Mouse (Mus musculus) megakaryocyte, adult 5-6 weeks (primary cell): ENCODE data around the gene Fhit. TPM values are rescaled to one million over a fixed set of nuclear protein-coding genes. Genes with fewer than 3 reads are reported as not detected.

Experiments used
- ATAC-seq: 2 replicates; pipeline ENCODE4 v1.8.0; 2016; ENCODE audit warnings: mild to moderate bottlenecking, inconsistent platforms; ENCODE audit not compliant: poor library complexity, severe bottlenecking
- total RNA-seq, 2 experiments: library from RNA; stranded (forward) in 1 of 2; stranded (reverse) in 1 of 2; fragments of 153-499, 151-499 nt in 1 of 2; fragments of 221-1000, 200-1000 nt in 1 of 2; gene quantifications; 2 replicates each; pipeline versions ENCODE4 v1.2.3 to v1.2.4; 2015 to 2017

Gene Fhit
- total RNA-seq, 2 experiments from 2014 or later = 0.66 to 4.4 TPM

DNA sequence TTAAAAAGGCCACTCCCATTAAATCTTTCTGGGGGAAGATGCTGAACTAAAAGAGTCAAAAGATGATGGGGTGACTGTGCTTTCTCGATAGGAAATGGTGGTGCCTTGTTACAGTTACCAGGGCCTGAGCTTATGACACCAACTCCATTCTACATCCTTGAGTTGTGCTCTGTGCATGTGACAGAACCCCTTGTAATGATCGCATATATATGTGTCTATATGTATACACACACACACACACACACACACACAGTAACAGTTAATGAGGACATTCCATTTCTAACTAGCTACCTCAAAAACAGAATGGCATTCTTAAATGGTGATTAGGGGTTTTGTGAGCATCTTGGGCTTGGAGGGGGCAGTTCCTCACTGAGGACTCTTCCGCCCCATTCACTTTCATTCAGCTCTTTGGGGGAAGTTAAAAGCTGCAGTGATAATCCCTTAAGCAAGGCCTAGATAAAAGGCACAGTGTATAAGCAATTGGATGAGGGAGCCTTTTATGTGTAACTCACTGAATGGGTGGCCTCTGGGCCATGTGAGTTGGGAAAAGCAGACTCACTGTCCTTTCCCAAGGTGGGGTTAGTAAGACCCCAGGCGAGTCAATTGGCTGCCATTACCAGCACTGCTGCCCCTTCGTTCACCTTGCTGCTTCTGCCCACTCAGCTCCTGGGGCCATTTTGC, 449.9 kb downstream of the Fhit start:
- no peak for ATAC-seq

DNA sequence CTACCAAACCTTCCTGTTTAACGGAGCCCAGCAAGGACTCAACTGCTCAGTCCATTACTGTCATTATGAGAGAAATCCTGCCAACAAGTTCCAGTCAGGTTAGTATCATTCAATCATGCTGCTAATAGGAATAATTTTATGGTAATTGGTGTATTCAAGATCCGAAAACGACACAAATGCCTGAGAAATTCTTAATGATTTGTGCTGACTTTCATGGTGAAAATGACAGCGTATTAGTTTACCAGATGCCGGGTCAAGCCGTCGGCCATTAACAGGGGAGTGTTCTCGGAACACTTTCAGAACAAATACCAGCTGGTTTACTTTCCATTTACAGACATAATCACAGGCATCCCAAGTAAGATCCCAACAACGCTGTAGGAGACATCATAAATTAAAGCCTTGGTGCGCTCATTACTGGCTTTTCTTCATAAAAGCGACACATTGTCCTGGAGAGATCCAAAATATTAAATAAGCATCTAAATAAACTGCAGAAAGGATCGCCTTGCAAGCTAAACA, 451.0 kb downstream of the Fhit start:
- no peak for ATAC-seq

DNA sequence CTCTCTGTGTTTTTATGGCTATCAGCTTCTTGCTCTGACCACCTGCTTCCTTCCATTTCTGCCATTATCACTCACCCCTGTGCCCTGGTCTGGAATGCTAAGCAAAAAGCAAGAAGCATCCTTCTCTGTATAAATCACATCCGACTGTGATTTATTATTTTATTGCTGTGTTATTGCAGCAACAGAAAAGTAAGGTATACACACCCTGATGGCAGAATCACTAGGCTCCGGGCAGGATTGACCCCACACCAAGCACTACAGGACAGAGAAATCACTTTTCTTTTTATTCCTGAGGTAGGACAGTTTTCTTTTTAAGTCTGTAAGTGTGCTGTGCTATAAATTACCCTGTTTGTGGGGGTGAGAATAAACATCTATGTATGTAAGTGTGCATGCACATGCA, 460.1 kb downstream of the Fhit start:
- ATAC-seq = no peak

DNA sequence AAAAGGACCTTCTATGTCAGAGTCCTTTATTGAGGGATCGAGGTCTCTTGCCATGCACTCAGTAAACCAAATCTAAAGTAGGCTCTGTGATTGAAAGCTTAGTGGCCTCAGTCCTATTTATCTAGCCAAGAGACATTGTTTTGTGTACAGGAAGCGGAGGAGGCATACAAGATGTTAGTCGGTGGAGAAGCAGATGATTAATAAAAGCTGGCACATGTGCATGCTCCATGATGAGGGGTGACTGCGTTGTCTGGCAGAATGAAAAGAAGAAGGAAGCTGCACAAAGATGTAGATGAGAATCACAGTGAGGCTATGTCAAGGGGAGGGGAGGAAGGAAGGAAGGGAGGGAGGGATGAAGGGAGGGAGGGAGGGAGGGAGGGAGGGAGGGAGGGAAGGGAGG, 481.8 kb downstream of the Fhit start:
- no peak for ATAC-seq

GRCm38 (mm10) chr14:10679638-10680037, 482.2 kb downstream of the Fhit start:
- no peak for ATAC-seq

- no peak for ATAC-seq
These were observed 484.2 kb downstream of the Fhit start for GRCm38 (mm10) chr14:10677627-10678026.

- no peak for ATAC-seq
These were observed 501.6 kb downstream of the Fhit start for GRCm38 (mm10) chr14:10660247-10660646.

- ATAC-seq = no peak
These were observed 502.5 kb downstream of the Fhit start for GRCm38 (mm10) chr14:10659326-10659725.

DNA sequence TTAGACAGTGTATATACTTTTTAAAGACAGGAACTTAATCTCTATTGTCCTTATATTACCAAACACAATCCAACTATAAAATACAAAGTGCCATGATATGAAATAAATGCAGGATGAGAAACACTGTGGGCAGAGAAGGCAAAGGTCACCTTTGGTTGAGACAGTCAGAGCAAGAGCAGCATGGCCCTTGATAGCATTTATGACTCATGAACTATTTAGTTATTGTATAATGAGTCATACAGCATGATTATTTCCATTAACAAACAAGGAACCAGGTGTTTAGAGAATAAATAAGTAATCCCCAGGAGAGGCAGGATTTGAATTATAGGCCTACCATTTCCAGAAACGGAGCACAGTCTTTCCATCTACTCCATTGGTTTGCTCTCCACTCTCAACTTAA, 503.6 kb downstream of the Fhit start:
- no peak for ATAC-seq

DNA sequence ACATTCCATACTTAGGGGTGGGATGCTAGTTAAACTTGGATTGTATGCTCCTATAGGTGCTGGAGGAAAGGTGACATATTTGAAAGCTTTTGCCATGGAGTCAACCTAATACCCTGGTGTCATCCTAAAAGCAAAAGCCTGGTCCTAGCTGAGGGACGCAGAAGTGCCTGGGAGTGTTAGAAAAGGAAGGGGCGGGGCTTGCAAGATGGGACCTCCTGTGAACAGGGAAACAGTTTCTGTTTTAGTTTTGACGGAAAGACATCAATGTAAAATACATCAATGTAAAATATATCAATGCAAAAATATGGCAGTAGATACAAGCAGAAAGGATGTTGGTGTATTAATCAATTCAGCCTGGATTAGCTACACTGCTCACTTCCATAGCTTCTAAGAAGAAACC, 504.5 kb downstream of the Fhit start:
- no peak for ATAC-seq

- no peak for ATAC-seq
These were observed 506.0 kb downstream of the Fhit start for GRCm38 (mm10) chr14:10655842-10656241.

DNA sequence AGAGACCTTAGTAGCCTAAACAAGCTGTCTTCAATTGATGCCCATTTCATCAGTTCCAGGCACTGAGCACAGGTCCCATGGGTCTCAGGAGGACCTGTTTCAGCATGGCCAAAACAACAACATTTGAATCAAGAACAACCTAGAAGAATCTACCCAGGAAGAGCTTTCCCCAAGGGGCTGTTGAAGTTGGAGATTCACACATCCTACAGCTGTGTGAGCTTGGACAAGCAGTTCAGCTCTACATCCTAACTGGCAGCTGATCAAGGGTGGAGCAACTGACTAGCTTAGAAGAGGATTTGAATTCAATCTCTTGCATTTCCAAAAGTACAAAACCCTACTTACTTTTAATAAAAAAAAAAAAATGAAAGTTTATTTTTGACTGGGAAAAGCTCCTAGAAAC, 514.0 kb downstream of the Fhit start:
- ATAC-seq = no peak

DNA sequence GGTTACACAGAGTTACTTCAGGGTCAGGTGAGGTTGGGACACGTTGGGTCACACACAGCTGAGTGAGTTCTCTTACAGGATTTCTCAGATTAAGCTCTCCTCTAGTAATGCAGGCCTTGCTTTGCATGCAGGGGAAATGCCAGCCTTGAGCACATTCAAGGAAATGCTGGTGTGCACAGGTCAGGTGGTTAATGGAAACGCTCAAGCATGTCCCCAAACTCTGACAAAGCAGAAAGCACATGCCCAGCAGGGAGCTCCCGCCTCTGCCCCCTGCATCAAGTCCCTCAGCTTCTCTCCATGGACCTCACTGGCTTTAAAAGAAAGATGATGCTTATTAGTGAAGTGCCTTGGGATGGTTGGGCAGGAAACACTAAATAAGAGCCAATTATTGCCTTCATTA, 530.1 kb downstream of the Fhit start:
- ATAC-seq = no peak

DNA sequence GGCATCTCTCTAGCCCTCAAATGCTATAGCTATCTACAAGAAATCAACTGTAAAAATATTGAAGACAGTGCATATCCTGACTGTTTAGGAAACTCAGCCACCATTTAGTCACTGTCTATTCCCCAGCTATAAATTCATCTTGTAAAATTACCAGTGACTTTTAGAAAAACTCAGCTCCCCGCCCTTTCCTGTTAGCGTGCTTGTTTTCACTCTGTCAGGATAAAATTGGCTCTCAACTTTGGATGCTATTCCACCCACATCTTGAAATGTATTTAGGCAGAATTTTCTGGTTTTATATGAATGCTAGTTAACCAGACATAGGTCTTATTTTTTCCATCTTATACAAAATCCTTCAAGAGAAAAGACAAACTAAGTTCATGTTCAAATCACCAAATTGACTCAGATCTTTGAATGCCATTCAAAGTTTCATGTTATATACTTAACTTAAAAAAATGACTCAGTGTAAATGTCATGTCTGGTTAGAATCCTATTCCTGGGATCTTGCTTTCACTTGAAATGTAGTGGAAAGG, 530.9 kb downstream of the Fhit start:
- no peak for ATAC-seq

DNA sequence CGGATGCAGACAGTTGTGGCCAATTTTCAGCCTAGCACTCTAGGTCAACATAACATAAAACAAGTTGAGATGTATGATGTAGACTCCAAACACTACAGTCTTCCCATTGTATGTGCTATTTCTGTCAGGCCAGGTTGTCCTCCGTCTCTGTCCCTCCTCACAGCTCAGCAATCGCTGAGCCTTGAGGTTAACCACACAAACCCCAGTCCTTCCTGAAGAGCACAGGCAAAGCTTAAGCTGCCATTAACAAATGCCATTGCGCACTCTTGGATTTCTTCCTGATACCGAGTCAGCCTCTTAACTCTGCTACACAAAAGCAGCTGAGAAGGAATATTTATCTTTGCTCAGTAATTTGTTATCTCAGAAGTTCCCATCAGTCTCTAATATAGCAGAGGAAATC, 568.4 kb downstream of the Fhit start:
- ATAC-seq = 0 out of 2 replicates have a peak, but pooled peaks have one; percentile 35

- ATAC-seq = no peak
These were observed 592.8 kb downstream of the Fhit start for GRCm38 (mm10) chr14:10568937-10569552.

DNA sequence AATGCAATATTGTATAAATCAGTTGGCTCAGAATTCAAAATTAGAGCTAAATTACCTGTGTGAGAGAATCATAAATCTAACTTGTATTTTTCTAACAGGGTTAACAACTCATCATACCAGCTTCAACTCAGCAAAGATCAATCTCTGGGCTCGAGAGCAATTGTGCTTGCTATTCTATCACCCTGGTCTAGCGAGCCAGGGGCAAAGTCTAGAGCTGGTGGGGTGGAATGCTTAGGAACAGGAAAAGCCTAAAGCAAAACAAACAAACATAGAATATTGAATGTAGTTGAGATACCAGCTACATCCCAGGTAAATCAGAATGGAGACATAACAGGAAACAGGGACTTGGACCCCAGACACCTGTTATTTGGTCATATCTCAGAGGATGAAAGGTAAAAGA, 594.1 kb downstream of the Fhit start:
- no peak for ATAC-seq

GRCm38 (mm10) chr14:10554755-10555154, 607.1 kb downstream of the Fhit start:
- ATAC-seq = no peak

DNA sequence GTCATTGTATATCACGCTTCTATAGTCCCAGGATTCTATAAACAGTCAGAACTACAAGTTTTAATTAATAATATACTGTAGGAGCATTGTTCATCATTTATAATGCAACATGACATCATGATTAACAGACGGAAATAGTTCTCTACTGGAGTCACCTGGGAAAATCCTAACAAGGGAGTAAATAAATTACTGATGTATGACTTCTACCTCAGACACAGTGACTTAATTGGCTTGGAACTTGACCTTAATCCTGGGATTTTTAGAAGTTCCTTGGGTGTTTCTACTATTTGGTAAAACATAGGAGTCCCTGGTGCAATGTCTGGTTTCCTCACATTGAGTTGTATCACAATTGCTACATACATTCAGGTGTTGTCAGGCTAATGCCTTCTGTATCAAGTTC, 613.2 kb downstream of the Fhit start:
- ATAC-seq = no peak

GRCm38 (mm10) chr14:10545916-10546315, 615.9 kb downstream of the Fhit start:
- ATAC-seq = peak; percentile 49

DNA sequence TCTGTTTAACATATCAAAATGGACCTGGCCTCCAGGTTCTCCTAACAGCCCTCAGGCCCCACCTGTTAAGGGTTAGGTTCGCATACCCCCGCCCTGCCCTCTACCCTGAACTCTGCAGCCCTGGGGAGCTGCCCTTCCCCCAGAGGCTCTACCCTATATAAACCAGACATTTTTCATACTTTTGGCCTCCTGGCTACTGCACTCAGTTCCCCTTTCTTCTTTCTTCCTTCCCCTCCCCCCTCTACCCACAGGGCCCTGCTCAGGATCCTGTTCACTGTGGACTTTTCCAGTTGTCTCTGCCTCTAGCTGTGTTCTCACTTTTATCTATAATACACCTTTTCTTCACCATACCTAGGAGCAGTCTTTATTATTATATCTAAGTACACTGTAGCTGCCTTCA, 627.0 kb downstream of the Fhit start:
- peak; percentile 83 for ATAC-seq

- no peak for ATAC-seq
These were observed 629.9 kb downstream of the Fhit start for GRCm38 (mm10) chr14:10531748-10532500.
